8 mouse cellular contexts compared by ENCODE assay signal in the genomic region with DNA sequence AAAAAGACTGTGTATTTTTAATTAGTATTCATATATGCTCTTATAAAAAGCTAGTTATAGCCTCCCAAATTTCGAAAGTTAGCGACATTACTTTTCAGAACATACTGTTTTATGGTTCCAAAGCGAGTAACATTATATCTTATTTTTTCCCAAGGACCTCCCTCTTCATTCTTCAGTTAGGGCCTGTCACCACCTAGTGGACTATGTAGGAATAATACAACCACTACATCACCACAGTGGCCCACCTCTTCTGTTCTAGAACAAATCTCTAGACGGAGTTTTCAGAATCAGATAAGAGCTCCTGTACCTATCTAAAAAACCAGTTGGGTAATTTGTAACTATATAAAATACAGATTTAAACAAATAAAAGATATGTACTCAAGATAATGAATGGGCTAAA.
A peak's percentile ranks its signal among the peaks of the same experiment; 100 is the strongest.
DNase-seq lines count a peak whose midpoint lies in the region; ATAC-seq and TF ChIP-seq lines count a peak whose summit lies in the region.

No protein-coding gene starts in this region.

- no peaks in the 10 kb centered on the region for H3K27me3 ChIP-seq in CH12.LX (replicated peaks)
- no peaks in the 10 kb centered on the region for H3K27me3 ChIP-seq in lung, embryonic 15.5 days

- dilution Hi-C loops in CH12.LX (cut with MboI; ENCODE audit: extremely low pct_ligation_motif_present, extremely low pct_unique_long_range_greater_than_20kb, low sequenced_read_pairs), result no loop called here

- no peaks in the 10 kb centered on the region for H3K36me3 ChIP-seq in CH12.LX (replicated peaks in 1 of 2; ENCODE audit: control insufficient read depth in 1 of 2, insufficient read depth in 1 of 2, low read length in 1 of 2)
- 0 out of 2 replicates have a peak, but pooled peaks cover 3% of the 10 kb centered on the region for H3K36me3 ChIP-seq in lung, embryonic 15.5 days

- no peak overlapping the region for H3K9ac ChIP-seq in CH12.LX (ENCODE audit: insufficient read depth, low read depth)
- no peak overlapping the region for H3K9ac ChIP-seq in lung, embryonic 15.5 days

- DNase-seq in adrenal gland, postnatal 10 days, result peak; percentile 25
- DNase-seq in adrenal gland, adult 18-20 months (ENCODE audit: low spot score in 2 of 2), result no peak
- peak; percentile 35 for DNase-seq in layer of hippocampus, adult 11-12 months (ENCODE audit: low spot score)
- DNase-seq in layer of hippocampus, postnatal 36 days, result no peak
- DNase-seq in CH12.LX (ENCODE audit: extremely low read depth), result peak; percentile 48
- DNase-seq in embryo, embryonic 11.5 days (ENCODE audit: low read depth, low spot score), result peak; percentile 16
- peak; percentile 11 for DNase-seq in thymus, postnatal 4 days

- H3K27ac ChIP-seq in CH12.LX (ENCODE audit: insufficient read depth, low read depth), result no peak overlapping the region
- H3K27ac ChIP-seq in lung, embryonic 15.5 days, result no peak overlapping the region

- H3K4me3 ChIP-seq in CH12.LX (replicated peaks in 1 of 3; ENCODE audit: low read depth in 2 of 3, low read length in 2 of 3, poor library complexity in 1 of 3), result no peak overlapping the region
- no peak overlapping the region for H3K4me3 ChIP-seq in lung, embryonic 15.5 days

- TF ChIP-seq EP300 in CH12.LX (IDR thresholded peaks at IDR 0.05; ENCODE audit: low read length), result no peak

- TF ChIP-seq POLR2A in CH12.LX (IDR thresholded peaks at IDR 0.05; ENCODE audit: low read depth, low read length), result no peak

- TF ChIP-seq RAD21 in CH12.LX (IDR thresholded peaks at IDR 0.05; ENCODE audit: low read depth, low read length), result peak; percentile 92

- H3K4me2 ChIP-seq in CH12.LX (ENCODE audit: insufficient read depth, low read depth, poor library complexity, severe bottlenecking), result no peak overlapping the region
- H3K4me2 ChIP-seq in lung, embryonic 15.5 days, result no peak overlapping the region

- 47% methylated on average over 4 of the region's 4 CpGs for WGBS in lung, embryonic 15.5 days

- peak; percentile 23 to 92; a peak in 2 of 4 replicates for TF ChIP-seq CTCF in CH12.LX (conservative IDR thresholded peaks at IDR 0.05 in 1 of 2, IDR thresholded peaks at IDR 0.05 in 1 of 2; ENCODE audit: low read depth in 2 of 2, low read length in 2 of 2)

- in situ Hi-C loops in CH12.LX (cut with MboI; ENCODE audit: low pct_ligation_motif_present, low pct_unique_long_range_greater_than_20kb, low sequenced_read_pairs), result loop anchor here (25.0 kb wide), 1 partner anchor 202 kb away; no protein-coding TSS in a partner anchor

- no peaks in the 10 kb centered on the region for H3K4me1 ChIP-seq in CH12.LX (ENCODE audit: control insufficient read depth in 1 of 2, insufficient read depth in 2 of 2)
- H3K4me1 ChIP-seq in lung, embryonic 15.5 days, result no peaks in the 10 kb centered on the region

- peak; percentile 57; the same call in 1 of the 2 replicates for ATAC-seq in lung, embryonic 15.5 days (ENCODE audit: borderline replicate concordance, extremely low read depth, low FRiP score, low TSS enrichment)

- no peaks in the 10 kb centered on the region for H3K9me3 ChIP-seq in CH12.LX (replicated peaks; ENCODE audit: low read length)
- H3K9me3 ChIP-seq in lung, embryonic 15.5 days, result no peaks in the 10 kb centered on the region

- no peaks in the 10 kb centered on the region for H3K79me2 ChIP-seq in CH12.LX (replicated peaks; ENCODE audit: control insufficient read depth, extremely low read depth, insufficient read depth, poor library complexity, severe bottlenecking)

TF ChIP-seq in CH12.LX, 34 proteins besides CTCF, POLR2A, EP300 and RAD21:
- TF ChIP-seq PAX5 (IDR thresholded peaks at IDR 0.05; ENCODE audit: low read length), result no peak
- no peak for TF ChIP-seq ZMIZ1 (IDR thresholded peaks at IDR 0.05; ENCODE audit: low read depth, low read length)
- peak; percentile 73 for TF ChIP-seq SMC3 (IDR thresholded peaks at IDR 0.05; ENCODE audit: low read depth, low read length)
- TF ChIP-seq MAX (IDR thresholded peaks at IDR 0.05; ENCODE audit: low read length), result no peak
- no peak for TF ChIP-seq E2F4 (IDR thresholded peaks at IDR 0.05; ENCODE audit: insufficient replicate concordance, low read depth, low read length)
- TF ChIP-seq POLR2AphosphoS2 (IDR thresholded peaks at IDR 0.05; ENCODE audit: low read depth, low read length), result no peak
- no peak for TF ChIP-seq MAZ (IDR thresholded peaks at IDR 0.05; ENCODE audit: low read depth, low read length)
- TF ChIP-seq ETS1 (conservative IDR thresholded peaks at IDR 0.05; ENCODE audit: low read depth, low read length), result no peak
- no peak for TF ChIP-seq BHLHE40 (IDR thresholded peaks at IDR 0.05; ENCODE audit: low read depth, low read length)
- no peak for TF ChIP-seq SIN3A (IDR thresholded peaks at IDR 0.05; ENCODE audit: low read length)
- TF ChIP-seq ZC3H11A (IDR thresholded peaks at IDR 0.05; ENCODE audit: low read depth, low read length), result peak; percentile 20; the same call in 1 of the 2 replicates
- TF ChIP-seq USF1 (IDR thresholded peaks at IDR 0.05; ENCODE audit: low read depth, low read length), result no peak
- TF ChIP-seq CHD1 (IDR thresholded peaks at IDR 0.05; ENCODE audit: low read depth, low read length), result no peak

Comparison
In these comparisons a context has a peak if more than half of its experiments do, and no peak if none do; other contexts are left out.
1. DNase-seq: peak in adrenal gland, postnatal 10 days (single experiment), layer of hippocampus, adult 11-12 months (single experiment), CH12.LX (single experiment), embryo, embryonic 11.5 days (single experiment) and thymus, postnatal 4 days (single experiment); none in adrenal gland, adult 18-20 months (0 of 2) and layer of hippocampus, postnatal 36 days (0 of 2).